In genomic region chr11:103307910-103308309, GRCm38 (mm10) we compare ENCODE assay signal across 8 mouse cellular contexts. TPM values are rescaled to one million over a fixed set of nuclear protein-coding genes. Genes with fewer than 3 reads are reported as not detected.
DNase-seq lines count a peak whose midpoint lies in the region; ATAC-seq and TF ChIP-seq lines count a peak whose summit lies in the region.

No protein-coding gene starts in this region.

- H3K27me3 ChIP-seq in heart, adult 2 months (ENCODE audit: control insufficient read depth, insufficient read depth, low read length): no peaks in the 10 kb centered on the region
- H3K27me3 ChIP-seq in heart, embryonic 10.5 days (ENCODE audit: insufficient read depth, poor library complexity, severe bottlenecking): peaks cover 6% of the 10 kb centered on the region; the same call in 1 of the 2 replicates
- no peaks in the 10 kb centered on the region for H3K27me3 ChIP-seq in lung, embryonic 14.5 days (ENCODE audit: insufficient read depth, low read length)

- peaks cover 1% of the 10 kb centered on the region; the same call in 1 of the 2 replicates for H3K4me1 ChIP-seq in heart, adult 2 months (ENCODE audit: control insufficient read depth, insufficient read depth, low read length)
- H3K4me1 ChIP-seq in heart, embryonic 10.5 days: peaks cover 17% of the 10 kb centered on the region
- no peaks in the 10 kb centered on the region for H3K4me1 ChIP-seq in lung, embryonic 14.5 days (ENCODE audit: insufficient read depth)

- peak; percentile 68 to 77 for DNase-seq in heart, adult 2 months
- no peak for DNase-seq in heart, embryonic 10.5 days (ENCODE audit: low spot score)
- peak; percentile 72 for DNase-seq in CD4-positive helper T cell, adult 2 months (ENCODE audit: low read depth, low spot score)
- DNase-seq in gastrocnemius, postnatal 10 days: peak; percentile 81
- peak; percentile 77 for DNase-seq in lung, embryonic 14.5 days
- DNase-seq in ovary, adult 18-20 months (ENCODE audit: low spot score): no peak
- no peak for DNase-seq in ovary, postnatal 10 days (ENCODE audit: low spot score)

- TF ChIP-seq CTCF in heart, adult 2 months (IDR thresholded peaks at IDR 0.05): no peak
- TF ChIP-seq CTCF in lung, embryonic 14.5 days (IDR thresholded peaks at IDR 0.05; ENCODE audit: low read depth): no peak

- intact Hi-C loops in heart, adult 2 months (cut with DNase I): no loop called here

- no peak for ATAC-seq in lung, embryonic 14.5 days (ENCODE audit: insufficient read depth)
- no peak for ATAC-seq in granulocyte monocyte progenitor cell, adult 5-6 weeks (replicated peaks; ENCODE audit: poor library complexity, severe bottlenecking)

- 44% methylated on average over 8 of the region's 8 CpGs for WGBS in heart, adult 2 months
- 62% methylated on average over 8 of the region's 8 CpGs for WGBS in heart, embryonic 10.5 days
- 36% methylated on average over 8 of the region's 8 CpGs for WGBS in lung, embryonic 14.5 days

- no peak overlapping the region for H3K9ac ChIP-seq in heart, adult 2 months (ENCODE audit: low read depth, low read length)
- H3K9ac ChIP-seq in lung, embryonic 14.5 days: no peak overlapping the region

- no peaks in the 10 kb centered on the region for H3K79me2 ChIP-seq in heart, adult 2 months (replicated peaks; ENCODE audit: control insufficient read depth, insufficient read depth, low read length)

- no peak overlapping the region for H3K4me3 ChIP-seq in heart, adult 2 months
- H3K4me3 ChIP-seq in heart, embryonic 10.5 days: no peak overlapping the region
- no peak overlapping the region for H3K4me3 ChIP-seq in lung, embryonic 14.5 days (ENCODE audit: low read depth, low read length)

- TF ChIP-seq EP300 in heart, adult 2 months (IDR thresholded peaks at IDR 0.05; ENCODE audit: insufficient read depth, low read depth, low read length): no peak

- H3K27ac ChIP-seq in heart, adult 2 months: no peak overlapping the region
- no peak overlapping the region for H3K27ac ChIP-seq in heart, embryonic 10.5 days
- no peak overlapping the region for H3K27ac ChIP-seq in lung, embryonic 14.5 days (ENCODE audit: low read depth)

- H3K9me3 ChIP-seq in heart, embryonic 10.5 days: no peaks in the 10 kb centered on the region
- H3K9me3 ChIP-seq in lung, embryonic 14.5 days (ENCODE audit: low read depth, low read length): no peaks in the 10 kb centered on the region

- H3K4me2 ChIP-seq in lung, embryonic 14.5 days: no peak overlapping the region

- H3K36me3 ChIP-seq in heart, adult 2 months (ENCODE audit: control insufficient read depth, insufficient read depth, low read length): no peaks in the 10 kb centered on the region
- H3K36me3 ChIP-seq in heart, embryonic 10.5 days: no peaks in the 10 kb centered on the region
- no peaks in the 10 kb centered on the region for H3K36me3 ChIP-seq in lung, embryonic 14.5 days (ENCODE audit: insufficient read depth)

- TF ChIP-seq POLR2A in heart, adult 2 months (IDR thresholded peaks at IDR 0.05; ENCODE audit: insufficient read depth, low read depth, low read length): 0 out of 2 replicates have a peak, but pooled peaks have one; percentile 23

RNA-seq across cellular contexts. Expression of gene Map3k14, which starts 40.6 kb away (rescaled TPM):
- total RNA-seq in heart, adult 2 months (2021): 1 to 10 TPM; 3.0 to 3.4 TPM
- polyA plus RNA-seq in heart, adult 2 months (2012; rRNA removed): 3.7 and 4.5 TPM in 2 replicates
- 1.7 and 2.1 TPM in 2 replicates for polyA plus RNA-seq in heart, embryonic 10.5 days (2016; fragmentation: Nextera tagmentation; extraction: Ambion mirVana)
- 1 to 10 TPM; 3.3 to 5.0 TPM for total RNA-seq in gastrocnemius, postnatal 10 days (2021)
- 3.1 and 3.9 TPM in 2 replicates for polyA plus RNA-seq in lung, embryonic 14.5 days (2014; fragmentation: Nextera tagmentation; extraction: Ambion mirVana)
- 10.9 and 16.7 TPM in 2 replicates for total RNA-seq in granulocyte monocyte progenitor cell, adult 5-6 weeks (2014; fragmentation: Nextera tagmentation)
- total RNA-seq in granulocyte monocyte progenitor cell, adult 5-6 weeks (2017): 5.2 and 9.6 TPM in 2 replicates

RNA-seq across cellular contexts. Expression of gene Arhgap27, which starts 55.6 kb away (rescaled TPM):
- 10 to 100 TPM; 14.1 to 22.9 TPM for total RNA-seq in heart, adult 2 months (2021)
- polyA plus RNA-seq in heart, adult 2 months (2012; rRNA removed): 15.0 and 18.5 TPM in 2 replicates
- 5.7 and 6.0 TPM in 2 replicates for polyA plus RNA-seq in heart, embryonic 10.5 days (2016; fragmentation: Nextera tagmentation; extraction: Ambion mirVana)
- 10 to 100 TPM in 1 of 2 experiments, 1 to 10 TPM in 1; 9.7 to 12.6 TPM for total RNA-seq in gastrocnemius, postnatal 10 days (2021)
- 16.8 and 20.6 TPM in 2 replicates for polyA plus RNA-seq in lung, embryonic 14.5 days (2014; fragmentation: Nextera tagmentation; extraction: Ambion mirVana)
- total RNA-seq in granulocyte monocyte progenitor cell, adult 5-6 weeks (2014; fragmentation: Nextera tagmentation): 21.3 and 29.3 TPM in 2 replicates
- total RNA-seq in granulocyte monocyte progenitor cell, adult 5-6 weeks (2017): 11.0 and 19.0 TPM in 2 replicates

Comparison
In these comparisons a context has a peak if more than half of its experiments do, and no peak if none do; other contexts are left out.
1. DNase-seq: peak in heart, adult 2 months (2 of 2), CD4-positive helper T cell, adult 2 months (single experiment), gastrocnemius, postnatal 10 days (single experiment) and lung, embryonic 14.5 days (single experiment); none in heart, embryonic 10.5 days (single experiment), ovary, adult 18-20 months (single experiment) and ovary, postnatal 10 days (single experiment).